Mouse (Mus musculus) hematopoietic stem cell, adult 5-6 weeks (primary cell): ENCODE data around the gene Dtx3. TPM values are rescaled to one million over a fixed set of nuclear protein-coding genes. Genes with fewer than 3 reads are reported as not detected.

Source experiments
- ATAC-seq, 2 experiments: fragments of 125-278 bp in 1 of 2; replicated peaks in 1 of 2; 2 replicates each; pipeline ENCODE4 v1.8.0; 2016 to 2017; ENCODE audit warnings: inconsistent platforms in 2 of 2, mild to moderate bottlenecking in 2 of 2, moderate number of reproducible peaks in 2 of 2, low read depth in 1 of 2, moderate TSS enrichment in 1 of 2; ENCODE audit not compliant: low FRiP score in 2 of 2, poor library complexity in 2 of 2, severe bottlenecking in 2 of 2, insufficient read depth in 1 of 2, low TSS enrichment in 1 of 2
- total RNA-seq: library from RNA; stranded (forward); fragments of 172-1452, 232-1000 nt; gene quantifications from 2 replicates; pipeline ENCODE4 v1.2.3, GENCODE M21; 2017

Gene Dtx3
- total RNA-seq, 1 experiment from 2014 or later: 56.2 TPM

DNA sequence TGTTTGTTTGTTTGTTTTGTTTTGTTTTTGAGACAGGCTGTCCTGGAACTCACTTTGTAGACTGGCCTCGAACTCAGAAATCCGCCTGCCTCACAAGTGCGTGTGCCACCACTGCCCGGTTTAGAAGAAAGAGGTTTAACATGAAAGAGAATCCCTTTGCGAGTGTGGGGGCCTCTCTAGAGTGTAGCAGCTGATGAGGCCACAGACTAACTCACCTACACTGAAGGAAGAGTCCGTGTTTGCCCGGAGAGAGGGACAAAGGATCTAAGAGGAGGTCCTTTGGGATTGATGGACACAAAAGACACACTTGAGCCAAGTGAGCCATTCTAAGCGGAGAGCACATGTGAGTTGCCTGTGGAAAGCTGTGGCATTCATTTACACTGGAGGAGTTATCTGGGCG lies 18.3 kb downstream of the Dtx3 start:
- no peak for ATAC-seq

DNA sequence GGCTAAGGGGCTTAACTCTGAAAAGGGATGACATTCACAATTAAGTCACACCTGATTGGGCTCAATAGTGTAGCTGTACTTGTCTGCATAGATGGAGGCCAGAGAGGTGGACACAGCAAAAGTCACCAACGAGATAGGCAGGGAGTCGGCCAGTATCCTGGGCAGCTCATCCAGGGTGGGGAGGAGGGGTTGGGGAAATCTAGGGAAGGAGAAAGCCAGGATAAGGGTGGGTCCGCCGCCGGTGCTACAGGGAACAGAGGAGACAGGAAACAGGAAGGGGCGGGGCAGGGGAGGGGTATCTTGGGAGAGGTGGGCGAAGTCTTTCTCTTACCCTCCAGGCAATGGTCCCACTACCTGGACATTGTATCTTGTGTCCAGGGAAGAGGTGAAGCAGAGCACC lies 18.8 kb downstream of the Dtx3 start:
- ATAC-seq: no peak

DNA sequence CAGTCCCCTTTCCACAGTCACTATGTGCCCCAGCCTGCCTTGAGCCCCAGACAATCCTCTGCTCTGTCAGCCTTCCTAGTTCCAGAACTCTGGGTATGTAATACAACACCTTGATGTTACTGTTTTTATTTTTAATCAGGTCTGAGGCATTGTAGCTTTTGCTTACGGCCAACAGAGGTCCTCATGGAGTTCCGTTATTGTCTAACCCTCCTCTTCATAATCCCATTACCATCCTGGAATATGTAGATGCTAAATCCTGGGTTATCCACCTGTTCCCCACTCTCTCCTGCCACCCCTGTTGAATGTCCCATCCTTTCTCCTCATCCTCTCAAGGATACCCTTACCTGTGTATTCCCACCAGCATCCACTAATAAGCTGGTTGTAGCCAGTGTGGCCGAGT lies 19.3 kb downstream of the Dtx3 start:
- ATAC-seq: no peak

DNA sequence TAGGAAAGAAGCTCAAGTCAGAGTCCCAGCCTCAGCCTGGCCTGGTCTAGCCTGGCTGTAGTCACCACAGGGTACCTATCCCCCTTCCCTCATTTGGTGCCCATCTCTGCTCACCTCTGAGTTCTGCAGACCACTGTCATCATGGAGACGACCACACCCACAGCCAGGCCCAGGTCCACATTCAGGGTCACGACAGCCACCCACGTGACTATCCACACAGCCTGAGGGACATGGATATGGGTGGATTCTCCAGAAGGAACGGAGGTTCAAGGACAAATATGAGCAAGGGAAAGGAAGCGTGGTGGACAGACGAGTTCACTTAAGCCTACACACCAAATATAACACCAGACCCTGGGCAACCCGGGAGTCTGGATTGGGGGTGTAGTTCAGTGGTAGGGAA lies 21.4 kb downstream of the Dtx3 start:
- ATAC-seq: no peak

DNA sequence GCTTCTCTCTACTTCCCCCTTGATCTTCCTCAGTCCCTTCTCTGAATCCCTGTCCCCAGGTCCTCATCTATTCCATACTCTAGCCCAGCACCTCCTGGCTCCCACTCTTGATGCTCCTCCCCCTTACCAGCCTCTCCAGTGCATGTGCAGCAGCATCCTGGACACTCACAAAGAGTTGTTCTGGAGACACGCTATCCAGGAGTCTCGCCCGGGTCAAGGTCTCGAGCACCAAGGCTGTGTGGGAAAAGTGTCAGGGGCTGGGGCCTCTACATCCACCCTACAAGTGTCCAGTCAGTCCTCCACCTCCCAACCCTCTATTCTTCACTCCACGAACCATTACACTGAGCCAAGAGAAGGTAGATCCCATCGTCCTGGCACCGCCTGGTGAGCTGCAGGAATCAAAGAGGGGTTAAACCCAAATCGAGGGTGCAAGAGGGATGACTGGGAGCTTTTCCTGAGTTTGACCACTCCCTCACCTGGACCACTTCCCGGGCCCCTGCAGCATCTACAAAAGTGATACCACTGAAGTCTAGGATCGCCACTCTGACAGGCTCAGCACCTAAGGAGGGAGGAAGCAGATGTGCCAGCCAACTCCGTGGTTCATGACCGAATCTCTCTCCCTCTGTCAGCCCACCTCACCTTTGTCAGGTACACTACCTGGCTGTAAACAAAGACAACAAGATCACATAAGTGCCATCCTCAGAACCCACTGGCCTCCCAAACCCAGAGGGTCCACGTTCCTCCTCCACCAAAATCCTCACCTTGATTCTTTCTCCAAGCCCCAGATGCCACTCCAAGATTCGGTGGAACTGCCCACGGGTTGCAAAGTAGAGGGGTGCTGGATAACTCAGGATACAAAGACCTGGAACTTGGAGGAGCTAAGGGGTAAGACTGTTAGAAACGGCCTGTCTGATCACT lies 22.1 kb downstream of the Dtx3 start:
- ATAC-seq: no peak

DNA sequence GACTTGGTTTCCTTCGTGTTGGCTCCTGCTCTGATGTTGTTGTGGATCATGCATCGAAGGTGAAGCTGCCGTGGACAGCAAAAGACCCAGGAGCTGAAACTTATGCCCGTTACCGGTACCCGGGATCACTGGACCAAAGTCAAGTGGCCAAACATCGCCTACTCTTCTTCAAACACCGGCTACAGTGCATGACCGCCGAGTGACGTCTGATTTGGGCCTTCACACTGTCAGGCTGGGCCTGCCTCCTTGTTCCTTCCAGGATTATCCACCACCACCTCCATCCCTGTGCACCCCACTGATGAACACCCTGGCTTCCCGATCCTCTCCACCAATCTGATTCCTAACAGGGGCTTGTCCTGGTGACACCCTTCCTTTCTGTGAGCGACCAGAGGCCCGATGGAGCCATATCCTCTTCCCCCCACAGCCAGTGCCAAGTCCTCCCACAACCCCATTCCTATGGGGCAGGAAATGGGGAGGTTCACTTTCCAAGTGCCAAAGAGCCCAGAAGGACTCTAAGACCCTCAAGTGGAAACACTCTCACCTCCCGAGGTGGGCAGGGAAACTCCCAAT lies 23.8 kb downstream of the Dtx3 start:
- ATAC-seq: no peak

DNA sequence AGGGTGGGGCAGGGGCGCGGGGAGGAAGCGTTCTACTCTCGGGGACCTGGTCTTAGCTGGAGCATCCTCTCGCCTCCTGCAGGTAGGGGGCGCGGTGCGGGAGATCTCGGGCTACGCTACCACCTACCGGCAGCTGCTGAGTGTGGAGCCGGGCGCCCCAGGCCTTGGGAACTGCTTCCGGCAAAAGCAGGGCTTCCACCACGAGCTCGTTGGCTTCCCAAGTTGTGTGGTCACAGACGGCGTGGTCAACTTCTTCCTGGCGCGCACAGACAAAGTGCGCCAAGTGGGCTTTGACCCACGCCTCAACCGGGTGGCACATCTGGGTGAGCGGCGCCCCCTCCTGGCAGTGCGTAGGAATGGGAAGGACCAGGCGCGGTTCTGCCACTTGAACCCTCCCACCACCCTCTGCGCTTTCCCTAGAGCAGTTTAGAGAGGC lies 24.7 kb downstream of the Dtx3 start:
- peak; percentile 70 to 81 for ATAC-seq

DNA sequence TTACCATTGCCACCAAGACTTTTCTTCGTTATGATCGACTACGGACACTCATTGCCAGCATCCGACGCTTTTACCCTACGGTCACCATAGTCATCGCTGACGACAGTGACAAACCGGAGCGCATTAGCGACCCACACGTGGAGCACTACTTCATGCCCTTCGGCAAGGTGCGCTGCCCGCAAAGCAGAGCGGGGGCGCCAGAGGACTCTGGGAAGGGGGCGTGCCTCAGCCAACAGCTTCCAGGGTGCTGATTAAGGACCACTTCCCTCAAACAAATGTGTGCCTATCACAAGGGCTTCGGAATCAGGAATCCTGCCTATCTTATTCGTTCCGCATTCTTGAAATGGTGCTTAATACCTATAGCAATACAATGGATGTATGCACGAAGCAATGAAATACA lies 25.5 kb downstream of the Dtx3 start:
- no peak for ATAC-seq

DNA sequence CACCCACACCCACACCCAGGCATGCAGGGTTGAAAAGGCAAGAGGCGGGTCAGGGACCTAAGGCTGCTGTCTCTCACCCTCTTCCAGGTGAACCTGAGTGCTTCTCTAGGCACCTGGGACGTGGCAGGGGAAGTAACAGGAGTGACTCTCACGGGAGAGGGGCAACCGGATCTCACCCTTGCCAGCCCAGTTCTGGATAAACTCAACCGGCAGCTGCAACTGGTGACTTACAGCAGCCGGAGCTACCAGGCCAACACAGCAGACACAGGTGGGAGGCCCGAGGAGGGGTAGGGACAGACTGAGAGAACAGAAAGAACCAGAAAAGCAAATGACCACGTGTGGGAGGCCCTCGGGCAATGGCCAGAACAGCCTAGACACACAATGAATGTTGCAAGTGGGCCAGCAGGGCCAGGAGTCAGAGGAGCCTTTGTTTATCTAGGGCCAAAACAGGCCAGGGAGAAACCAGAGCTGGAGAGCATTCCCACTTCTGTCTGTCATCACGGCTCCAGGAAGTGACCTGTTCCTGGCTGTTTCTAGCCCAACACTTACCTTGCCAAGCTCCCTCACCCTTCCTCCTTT lies 27.8 kb downstream of the Dtx3 start:
- ATAC-seq: no peak

DNA sequence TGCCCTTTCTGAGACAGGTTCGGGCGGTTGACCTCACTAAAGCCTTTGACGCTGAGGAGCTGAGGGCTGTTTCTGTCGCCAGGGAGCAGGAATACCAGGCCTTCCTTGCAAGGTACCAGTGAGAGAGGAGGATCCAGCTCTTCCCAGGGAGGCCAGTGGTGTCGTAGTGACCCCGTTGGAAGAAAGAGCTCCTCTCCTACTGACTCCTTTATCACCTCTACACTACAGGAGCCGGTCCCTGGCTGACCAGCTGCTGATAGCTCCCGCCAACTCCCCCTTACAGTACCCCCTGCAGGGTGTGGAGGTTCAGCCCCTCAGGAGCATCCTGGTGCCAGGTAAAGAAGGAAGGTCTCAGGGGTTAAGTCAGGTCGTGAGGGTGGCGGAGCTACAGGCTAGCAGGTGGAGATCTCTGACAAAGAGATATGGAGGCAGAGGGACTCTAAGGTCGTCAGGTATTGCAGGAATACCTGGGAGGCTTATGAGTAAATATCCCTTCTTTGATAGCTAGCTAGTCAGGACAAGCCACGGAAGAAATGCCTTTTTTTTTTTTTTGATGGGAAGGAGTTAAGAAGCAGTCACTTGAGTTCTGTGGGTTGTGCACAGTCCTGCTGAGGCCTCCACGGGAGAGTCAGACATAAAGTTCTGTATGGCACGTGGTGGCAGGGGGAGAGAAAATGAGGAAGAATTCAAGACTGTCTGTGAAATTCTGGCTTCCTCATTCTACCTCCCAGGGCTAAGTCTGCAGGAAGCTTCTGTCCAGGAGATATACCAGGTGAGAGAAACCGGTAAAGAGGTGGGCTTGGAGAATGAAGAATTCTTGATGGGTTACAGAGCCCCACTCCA lies 28.5 kb downstream of the Dtx3 start:
- no peak for ATAC-seq

DNA sequence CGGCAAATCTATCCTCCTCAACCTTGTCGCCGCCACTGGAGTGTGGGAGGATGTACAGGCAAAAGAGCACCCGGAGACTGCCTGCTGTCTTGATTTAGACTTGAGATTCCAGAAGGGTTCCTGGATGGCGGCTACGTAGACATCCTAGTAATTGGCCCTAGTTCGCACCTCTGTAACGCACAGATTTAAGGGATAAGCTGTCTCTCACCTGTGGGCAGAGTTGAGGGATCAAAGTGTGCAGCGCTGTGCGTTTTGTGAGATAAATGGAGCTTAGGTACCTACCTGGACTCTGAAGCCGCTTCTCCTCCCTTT lies 29.2 kb downstream of the Dtx3 start:
- no peak for ATAC-seq

DNA sequence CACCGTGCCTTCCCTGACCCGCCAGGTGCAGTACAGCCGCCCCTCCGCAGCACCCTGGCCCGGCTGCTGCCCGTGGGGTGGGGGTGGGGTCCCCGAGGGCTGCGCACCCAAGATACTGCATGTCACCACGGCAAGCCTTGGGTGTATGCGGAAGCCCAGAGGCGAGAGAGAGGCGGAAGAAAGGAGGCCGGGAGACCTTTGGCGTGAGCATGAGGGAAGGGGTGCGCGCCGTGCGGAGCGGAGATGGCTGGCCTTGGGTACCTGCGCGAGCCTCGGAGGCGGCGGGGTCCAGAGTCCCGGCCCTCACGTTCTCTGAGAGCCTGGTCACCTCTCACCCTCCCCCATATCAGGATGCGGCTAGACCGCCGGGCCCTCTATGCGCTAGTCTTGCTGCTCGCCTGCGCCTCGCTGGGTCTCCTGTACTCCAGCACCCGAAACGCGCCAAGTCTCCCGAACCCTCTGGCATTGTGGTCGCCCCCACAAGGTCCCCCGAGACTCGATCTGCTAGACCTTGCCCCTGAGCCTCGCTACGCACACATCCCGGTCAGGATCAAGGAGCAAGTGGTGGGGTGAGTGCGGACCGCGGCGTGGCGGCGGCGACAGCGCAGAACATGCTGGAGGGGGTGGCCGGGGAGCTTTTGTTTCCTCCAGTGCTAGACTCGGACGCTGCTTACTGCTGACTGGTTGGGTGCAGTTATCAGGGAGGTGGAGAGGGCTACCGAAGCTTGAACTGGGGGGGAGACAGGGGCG lies 29.7 kb downstream of the Dtx3 start:
- ATAC-seq: peak; percentile 13 to 33; a peak in 2 of 4 replicates

DNA sequence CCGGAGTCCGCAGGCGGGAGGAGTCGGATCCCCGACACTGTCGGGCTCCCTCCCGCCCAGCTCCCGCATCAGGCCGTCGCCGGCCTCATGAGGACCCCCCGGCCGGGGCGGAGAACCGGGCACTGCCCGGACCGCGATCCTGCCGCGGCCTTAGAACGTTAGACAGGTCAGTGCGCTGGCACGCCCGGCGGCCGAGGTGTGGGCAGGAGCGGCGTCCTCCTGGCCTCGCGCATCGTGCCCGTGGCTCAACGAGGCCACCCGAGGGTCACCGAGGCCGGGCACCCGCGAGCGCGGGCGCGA lies 30.2 kb downstream of the Dtx3 start:
- no peak for ATAC-seq

DNA sequence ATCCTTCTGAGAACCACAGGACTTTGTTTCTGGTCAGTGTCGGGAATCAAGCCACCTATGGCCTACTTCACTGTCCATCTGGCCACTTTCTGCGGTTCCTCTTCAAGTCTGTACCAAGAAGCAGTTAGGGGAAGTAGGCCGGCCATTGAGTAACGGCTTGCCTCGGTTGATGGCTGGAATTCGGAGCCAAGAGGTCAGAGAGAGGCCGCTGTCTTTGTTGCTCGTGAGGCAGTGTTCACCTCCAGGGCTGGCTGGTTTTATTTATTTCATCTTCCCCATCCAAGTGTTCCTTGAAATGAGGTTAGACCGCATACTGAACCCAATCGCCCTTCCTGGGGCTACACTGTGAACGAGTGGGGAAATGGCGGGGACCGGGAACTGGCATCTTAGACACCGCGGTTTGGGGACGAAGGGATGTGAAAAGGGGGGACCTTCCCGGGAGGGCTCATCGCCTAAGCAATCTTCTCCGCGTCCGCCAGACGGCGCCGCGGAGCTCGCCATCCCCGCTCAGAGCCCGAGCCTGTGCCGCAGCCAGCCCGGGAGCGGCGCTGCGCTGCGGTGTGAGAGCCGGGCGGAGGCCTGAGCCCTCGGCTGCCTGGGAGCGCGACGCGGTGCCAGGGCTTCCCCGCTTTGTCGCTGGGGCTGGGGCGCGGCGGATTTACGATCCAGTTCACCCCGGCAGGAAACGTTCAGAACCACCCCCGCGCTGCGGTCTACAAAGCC lies 30.7 kb downstream of the Dtx3 start, which contains the start of gene B4galnt1:
Gene B4galnt1 (plus strand): TSS at position 595 of the 723 bp plus-strand sequence.
- peak; percentile 59 to 70 for ATAC-seq

DNA sequence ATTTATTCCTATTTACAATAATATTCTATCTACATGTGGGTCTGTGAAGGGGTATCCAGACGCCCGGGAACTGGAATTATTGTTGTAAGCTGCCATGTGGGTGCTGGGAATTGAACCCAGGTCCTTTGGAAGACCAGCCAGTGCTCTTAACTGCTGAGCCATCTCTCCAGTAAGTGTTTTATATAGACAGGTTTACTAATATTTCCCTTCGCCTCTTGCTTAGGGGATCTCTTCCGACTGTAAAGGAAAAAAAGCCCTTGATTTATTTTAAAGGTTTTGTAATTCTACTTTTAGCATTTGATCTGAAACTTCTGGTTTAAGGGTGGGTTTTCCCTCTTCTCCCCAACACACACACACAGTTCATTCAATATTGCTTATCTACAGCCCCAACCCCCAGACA lies 31.3 kb downstream of the Dtx3 start:
- no peak for ATAC-seq

DNA sequence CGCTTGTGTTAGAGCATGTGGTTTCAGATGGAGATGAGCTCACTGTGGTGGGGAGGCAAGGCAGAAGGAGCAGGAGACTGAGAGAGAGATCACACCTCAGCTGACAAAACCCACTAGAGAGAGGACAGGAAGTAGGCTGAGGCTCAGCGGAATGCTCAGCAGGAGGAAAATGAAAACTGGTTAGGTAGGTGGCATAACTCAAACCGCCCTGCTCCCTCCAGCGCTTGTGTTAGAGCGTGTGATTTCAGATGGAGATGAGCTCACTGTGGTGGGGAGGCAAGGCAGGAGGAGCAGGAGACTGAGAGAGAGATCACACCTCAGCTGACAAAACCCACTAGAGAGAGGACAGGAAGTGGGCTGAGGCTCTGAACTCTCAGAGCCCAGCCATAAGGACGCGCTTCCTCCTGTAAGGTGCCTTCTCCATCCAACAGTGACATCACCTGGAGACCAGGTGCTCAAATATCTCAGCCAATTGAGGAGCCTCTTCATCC lies 32.7 kb downstream of the Dtx3 start:
- peak; percentile 27 to 34 for ATAC-seq

DNA sequence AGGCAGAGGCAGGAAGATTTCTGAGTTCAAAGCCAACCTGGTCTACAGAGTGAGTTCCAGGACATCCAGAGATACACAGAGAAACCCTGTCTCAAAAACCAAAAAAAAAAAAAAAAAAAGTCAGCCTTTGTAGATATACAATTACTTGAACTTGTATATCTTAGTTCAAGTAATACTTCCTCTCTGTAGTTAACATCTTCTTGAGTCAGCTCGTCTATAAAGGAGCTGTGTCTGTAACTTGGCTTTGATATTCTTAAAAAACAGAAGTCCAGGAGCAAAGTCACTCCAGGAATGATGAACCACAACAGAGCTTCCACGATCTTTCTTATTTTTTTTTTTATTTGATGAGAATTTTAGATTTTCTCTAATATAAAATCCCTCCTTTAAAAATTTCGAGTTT lies 34.8 kb downstream of the Dtx3 start:
- no peak for ATAC-seq
